Mouse (Mus musculus): ENCODE measurements around the gene Gm28053. TPM values are rescaled to one million over a fixed set of nuclear protein-coding genes. Genes with fewer than 3 reads are reported as not detected.
"Not testable (repeated sequence)": the region's sequence is repeated elsewhere in the genome, so short reads cannot be mapped to it uniquely, and the experiment has no call there.

The Gm28053 gene
- total RNA-seq (2021): not detected
- long read RNA-seq, experiment 1, partial matches to known transcripts: 0 of 1 reads
- long read RNA-seq, experiment 1, other reads (novel, unspliced or antisense): 0 of 1 reads
- long read RNA-seq, experiment 2, partial matches to known transcripts: 0 of 2 reads
- long read RNA-seq, experiment 2, other reads (novel, unspliced or antisense): 0 of 2 reads

DNA sequence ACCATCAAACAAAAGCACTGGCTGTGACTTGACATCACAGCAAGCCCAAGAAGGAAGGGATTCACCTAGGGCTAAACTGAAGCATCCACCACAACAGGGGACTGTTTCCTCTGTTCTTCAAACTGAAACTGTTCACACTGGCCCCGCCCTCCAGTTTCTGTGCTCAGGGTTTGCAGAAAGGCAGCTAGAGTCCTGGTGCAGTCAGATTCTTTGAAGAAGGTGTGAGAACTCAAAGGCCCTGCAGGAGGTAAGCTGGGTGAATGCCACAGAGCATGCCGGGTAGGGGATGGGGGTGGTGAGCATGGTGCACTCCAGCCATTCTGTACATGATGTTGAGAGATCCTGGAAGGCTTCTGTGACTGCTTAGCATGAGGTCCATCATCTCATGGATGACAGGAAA, at the start of gene Gm28053, which contains the start of gene Gimap7:
Gene Gm28053 (plus strand): TSS at position 153 of the 400 bp plus-strand sequence.
Gene Gimap7 (plus strand): TSS at position 167 of the 400 bp plus-strand sequence.
- intact Hi-C loops (cut with DNase I): no loop called here
- DNase-seq: no peak

DNA sequence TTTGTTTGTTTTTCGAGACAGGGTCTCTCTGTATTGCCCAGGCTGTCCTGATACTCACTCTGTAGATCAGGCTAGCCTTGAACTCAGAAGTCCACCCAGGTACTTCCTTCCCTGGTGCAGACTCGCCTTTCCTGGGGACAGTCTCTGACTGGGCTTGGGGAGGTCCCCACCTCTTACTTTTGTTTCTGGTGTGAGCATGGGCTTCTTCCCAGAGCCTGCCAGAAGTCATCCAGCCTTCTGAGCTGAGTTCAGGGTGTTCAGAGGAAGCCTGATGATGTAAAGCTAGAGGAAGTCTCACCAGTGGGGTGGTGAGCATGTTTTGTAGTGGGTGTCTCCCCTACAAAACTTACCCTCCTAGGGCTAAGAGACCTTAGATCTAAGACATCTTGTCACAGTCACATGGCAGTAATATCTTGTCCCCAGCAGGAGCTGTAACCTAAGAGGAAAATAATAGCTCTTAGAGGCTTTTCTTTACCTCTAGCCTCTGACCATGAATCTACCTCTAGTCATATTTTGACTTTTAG, 48.9 kb upstream of the Gm28053 start:
- no peak for DNase-seq
- intact Hi-C loops (cut with DNase I): no loop called here

DNA sequence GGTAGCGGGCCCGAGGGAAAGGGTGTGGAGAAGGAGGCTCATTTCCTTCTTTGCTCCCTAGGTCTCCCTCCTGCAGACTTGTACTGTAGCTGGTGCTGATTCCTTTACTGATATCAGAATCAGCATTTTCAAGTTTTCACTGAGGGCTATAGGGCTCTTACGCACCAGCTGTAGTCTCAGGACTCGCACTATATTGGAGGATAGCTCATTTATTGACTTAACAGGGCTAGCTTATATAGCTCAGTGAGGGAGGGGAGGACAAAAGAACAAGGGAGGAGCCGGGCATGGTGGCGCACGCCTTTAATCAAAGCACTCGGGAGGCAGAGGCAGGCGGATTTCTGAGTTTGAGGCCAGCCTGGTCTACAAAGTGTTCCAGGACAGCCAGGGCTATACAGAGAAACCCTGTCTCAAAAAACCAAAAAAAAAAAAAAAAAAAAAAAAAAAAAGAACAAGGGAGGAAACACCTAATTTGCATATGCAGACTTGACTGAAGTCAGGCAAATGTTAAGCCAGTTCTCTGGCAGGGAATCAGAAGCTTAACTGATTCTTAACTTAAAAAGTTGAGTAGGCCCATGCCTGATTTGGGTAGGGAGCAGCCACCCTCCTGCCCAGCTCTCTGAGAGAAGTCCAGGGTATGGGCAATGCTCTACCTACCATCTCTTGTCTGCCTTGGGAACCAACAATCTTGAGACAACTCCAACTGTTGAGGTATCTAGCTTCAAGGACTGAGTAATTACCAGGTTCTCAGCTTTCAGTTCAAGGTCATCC, 43.9 kb upstream of the Gm28053 start:
- DNase-seq: no peak
- intact Hi-C loops (cut with DNase I): no loop called here

DNA sequence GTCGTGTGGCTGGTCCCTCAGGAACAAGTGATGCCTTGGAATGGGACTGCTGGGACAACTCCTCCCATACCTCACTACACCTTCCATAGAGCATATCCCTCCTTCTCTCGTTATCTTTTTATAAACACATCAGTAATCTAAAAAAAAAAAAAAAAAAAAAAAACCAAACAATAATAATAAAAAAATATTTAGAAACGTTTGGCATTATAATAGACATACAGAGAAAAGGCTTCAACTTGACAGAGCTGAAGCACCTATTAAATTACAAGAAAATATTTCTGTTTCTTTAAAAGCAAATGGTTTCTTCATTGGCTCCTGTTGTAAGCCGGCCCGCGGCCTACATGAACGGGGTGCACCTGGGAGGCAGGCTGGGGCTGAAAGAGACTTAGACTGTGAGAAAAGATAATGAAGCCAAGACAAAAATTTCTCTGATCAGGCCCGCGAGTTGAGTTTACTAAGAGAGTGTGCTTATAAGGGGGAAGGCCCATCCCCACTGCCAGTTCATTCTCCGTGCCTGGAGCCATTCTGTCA, 42.9 kb upstream of the Gm28053 start:
- no peak for DNase-seq
- intact Hi-C loops (cut with DNase I): no loop called here

DNA sequence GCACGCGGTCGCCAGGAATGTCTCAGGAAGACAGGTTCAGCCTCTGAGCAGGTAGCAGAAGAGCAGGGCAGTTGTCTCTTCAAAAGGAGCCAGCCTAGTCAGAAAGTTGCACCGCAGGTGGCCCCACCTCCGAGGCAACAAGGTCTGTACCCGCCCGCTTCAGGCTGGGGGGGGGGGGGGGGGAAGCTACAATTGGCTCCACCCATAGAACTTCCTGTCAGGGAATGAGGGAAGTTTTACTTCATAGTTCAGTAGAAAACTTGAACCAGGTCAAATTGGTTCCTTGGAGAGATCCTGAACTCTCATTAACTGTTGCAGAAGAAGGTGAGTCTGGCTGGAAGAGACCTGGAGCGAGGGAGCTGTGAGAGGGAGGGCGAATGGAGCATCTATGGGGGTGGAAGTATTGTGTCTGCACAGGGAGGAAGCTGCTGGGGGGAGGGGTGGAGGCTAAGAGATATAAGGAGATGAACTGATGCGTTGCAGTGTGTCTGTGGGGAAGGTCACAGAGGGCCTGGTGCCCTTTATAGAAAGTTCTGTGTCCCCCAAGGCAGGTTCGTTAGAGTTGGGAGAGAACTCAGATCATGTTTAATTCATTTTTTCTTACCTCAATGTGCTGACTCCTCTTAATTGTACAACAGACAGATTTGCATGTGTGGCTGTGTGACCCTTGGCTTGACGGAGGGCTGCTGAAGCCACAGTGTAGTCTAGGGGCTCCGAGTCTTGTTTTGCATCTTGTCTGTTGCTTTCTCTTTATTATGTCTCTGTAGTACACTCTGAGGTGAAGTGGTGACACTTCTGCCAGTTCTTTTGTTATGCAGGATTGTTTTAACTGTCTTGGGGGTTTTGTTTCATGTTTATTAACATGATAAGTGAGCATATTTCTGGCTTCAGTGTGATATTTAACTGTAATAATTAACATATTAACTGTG, 42.2 kb upstream of the Gm28053 start, which contains the start of gene Gimap9:
Gene Gimap9 (plus strand): TSS at position 199 of the 929 bp plus-strand sequence.
- DNase-seq: no peak
- intact Hi-C loops (cut with DNase I): no loop called here

DNA sequence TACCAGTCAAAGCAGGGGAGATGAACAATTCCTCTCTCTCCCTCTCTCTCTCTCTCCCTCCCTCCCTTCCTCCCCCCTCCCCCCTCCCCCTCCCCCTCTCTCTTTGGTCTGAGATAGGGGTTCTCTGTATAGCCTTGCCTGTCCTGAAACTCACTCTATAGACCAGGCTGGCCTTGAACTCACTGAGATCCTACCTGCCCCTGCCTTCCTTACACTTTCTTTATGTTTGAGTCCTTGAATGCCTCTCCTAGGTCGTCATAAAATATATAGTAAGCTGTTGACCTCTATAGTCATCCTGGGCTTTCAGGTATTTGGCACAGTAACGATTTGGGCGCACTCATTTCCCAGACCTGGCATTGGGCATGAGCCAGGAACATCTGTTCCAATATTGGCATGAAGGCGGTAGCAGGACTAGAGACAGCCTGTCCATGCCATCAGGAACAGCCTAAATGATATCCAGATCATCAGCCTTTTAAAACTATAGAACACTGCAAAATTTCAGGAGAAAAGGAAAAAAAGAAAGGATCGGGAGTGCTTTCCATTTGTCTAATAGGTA, 41.5 kb upstream of the Gm28053 start:
- intact Hi-C loops (cut with DNase I): no loop called here
- no peak for DNase-seq

DNA sequence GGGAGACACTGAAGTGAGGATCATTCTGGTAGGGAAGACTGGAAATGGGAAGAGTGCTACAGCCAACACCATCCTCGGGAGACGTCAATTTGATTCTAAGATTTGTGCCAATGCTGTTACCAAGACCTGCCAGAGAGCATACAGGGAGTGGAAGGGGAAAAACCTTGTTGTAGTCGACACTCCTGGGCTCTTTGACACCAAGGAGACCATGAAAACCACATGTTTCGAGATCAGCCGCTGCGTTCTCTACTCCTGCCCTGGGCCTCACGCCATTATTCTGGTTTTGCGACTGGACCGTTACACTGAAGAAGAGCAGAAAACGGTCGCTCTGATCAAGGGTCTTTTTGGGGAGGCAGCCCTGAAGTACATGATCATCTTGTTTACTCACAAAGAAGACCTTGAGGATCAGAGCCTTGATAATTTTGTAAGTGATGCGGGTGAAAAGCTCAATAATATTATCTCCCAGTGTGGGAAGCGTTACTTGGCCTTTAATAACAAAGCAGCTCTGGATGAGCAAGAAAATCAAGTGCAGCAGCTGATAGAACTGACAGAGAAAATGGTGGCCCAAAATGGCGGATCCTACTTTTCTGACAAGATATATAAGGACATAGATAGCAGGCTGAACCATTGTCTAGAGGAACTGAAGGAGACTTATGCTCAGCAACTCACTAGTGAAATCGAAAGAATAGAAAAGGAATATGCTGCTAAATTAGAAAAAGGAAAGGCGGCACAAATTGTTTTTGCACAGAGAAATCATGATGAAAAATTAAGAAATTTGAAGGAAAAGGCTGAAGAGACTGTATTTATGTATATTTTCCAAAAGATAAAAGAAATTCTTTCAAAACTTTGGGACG, 40.7 kb upstream of the Gm28053 start:
- intact Hi-C loops (cut with DNase I): no loop called here
- no peak for DNase-seq

DNA sequence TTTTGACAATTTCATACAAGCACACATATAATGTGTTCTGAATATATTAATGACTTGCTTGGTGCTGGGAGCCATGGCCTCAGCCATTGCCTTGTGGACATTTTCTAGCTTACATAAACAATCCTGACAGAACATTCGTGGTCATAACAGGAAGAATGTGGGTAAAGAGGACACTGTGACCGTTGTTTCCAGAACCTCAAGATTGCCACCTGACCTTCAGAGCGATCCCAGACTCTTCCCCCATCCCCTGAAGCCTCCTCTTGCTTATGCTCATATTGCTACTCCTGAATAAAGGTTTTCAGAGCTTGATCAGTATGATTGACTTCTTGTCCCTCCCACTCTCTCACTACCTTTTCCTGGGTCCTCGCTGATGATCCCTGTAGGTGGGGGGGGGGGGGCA, 40.0 kb upstream of the Gm28053 start:
- intact Hi-C loops (cut with DNase I): no loop called here
- no peak for DNase-seq

DNA sequence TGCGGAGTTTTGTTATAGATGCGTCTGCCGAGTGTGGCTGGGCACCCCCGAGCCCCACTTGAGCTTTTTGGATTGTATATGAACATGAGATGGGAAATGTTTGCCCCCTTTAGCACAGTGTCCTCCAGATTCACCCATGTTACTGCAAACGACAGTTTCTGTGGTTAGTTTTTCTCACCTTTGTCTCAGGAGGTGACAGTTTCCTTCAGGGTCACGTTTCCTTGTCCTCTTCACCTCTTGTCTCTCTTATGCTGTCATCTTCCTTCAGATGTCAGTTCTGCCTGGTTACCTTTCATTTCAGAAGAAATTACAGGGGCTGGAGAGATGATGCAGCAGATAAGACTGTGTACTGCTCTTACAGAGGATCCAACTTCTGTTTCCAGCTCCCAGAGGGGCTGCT, 38.7 kb upstream of the Gm28053 start:
- DNase-seq: no peak
- intact Hi-C loops (cut with DNase I): no loop called here

DNA sequence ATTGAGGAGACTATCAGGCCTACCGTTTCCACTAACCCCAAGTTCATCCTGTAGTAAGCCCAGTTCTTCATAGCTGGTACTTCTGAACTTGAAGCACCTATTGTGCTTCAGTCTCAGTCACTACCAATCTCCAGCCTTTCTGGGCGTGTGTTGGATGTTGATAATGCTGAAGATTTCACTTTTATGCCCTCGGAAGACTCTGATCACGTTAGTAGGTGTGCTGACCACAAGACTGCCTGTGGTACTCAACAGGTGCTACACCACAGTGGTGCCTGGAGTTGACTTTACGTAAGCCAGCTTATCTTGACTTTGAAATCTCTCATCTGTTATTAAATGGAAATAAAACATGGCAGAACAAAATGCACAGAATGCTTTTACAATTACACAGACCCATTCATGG, 38.0 kb upstream of the Gm28053 start:
- intact Hi-C loops (cut with DNase I): no loop called here
- DNase-seq: no peak

DNA sequence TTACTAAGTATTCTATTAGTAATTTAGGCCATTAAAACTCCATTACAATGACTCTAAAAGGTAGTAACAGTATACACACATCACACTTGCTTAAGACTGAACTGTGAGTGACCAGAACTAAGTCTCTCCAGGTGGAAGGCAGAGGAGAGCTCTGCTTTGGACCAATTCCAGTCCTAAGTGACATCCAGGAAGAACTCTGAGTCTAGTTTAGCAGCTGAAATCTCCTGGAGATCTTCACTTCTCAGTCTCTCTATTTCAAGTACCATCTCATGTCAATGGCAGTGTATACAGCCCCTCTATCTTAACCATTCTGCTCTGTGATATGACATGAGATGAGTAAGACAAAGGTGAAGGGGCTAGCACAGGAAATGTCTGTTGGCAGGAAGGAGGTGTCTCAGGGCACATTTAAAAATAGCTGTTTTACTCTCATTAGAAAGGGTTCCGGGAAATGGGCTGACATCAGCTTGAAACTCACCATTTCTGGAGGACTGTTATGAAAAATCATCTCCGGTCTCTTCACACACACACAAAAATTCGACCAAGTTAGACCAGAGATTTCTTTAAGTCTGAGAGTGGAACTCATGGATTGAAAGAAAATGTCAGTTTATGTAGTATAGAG, 36.8 kb upstream of the Gm28053 start:
- intact Hi-C loops (cut with DNase I): no loop called here
- DNase-seq: no peak

DNA sequence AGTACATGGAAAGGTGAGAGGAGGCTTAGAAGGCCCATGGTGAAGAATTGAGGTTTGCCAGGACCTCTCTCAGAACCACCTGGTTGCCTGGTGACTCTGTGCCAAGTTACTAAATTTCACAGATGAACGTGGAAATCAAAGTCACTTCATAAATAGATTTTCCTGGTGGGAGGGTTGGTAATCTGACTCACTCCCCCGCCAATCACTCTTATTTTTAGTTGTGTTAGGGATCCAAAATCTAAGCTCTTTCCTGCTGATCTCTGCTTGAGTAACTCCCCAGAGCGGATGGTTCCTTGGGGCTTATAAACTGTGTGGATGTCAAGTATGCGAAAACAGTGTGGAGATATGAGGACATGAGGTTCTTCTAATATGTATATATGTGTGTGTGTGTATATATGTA, 36.1 kb upstream of the Gm28053 start:
- DNase-seq: no peak
- intact Hi-C loops (cut with DNase I): no loop called here

DNA sequence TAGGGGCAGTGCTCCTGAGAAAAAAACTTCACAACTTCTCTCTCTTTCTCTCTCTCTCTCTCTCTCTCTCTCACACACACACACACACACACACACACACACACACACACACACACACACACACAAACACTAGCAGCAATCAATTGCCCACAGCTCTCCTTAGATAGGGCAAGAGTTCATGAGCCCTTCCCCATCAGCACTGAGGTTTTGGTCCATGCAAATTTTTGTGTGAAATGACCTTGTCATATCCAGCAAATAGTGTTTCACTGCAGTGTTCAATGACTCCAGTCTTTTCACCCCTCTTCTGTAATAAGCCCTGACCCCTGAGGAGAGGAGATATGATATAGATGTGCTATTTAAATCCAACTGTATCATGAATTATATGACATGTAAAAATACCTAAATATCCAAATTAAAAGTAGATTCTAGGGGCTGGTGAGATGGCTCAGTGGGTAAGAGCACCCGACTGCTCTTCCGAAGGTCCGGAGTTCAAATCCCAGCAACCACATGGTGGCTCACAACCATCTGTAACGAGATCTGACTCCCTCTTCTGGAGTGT, 35.1 kb upstream of the Gm28053 start:
- intact Hi-C loops (cut with DNase I); DNase-seq: not testable (repeated sequence)

DNA sequence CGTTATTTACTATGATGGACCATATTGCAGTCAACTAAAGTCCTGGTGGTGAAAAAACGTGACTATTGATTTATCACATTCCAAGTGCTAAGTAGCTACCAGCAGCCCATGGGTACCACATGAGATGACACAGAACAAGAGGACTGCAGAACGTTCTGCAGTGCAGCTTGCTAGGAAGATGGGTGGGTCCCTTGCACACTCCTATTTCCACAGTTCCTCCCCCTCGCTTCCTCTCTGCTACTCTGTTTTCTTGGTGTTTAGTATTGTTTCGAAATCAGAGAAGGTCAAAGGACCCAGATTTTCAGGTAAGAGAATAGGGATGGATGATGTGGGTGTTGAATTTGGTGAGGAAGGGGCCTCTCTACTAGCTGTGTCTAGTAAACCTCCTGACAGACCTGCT, 34.1 kb upstream of the Gm28053 start, which contains the start of gene Gimap4:
Gene Gimap4 (plus strand): TSS at position 231 of the 400 bp plus-strand sequence.
- intact Hi-C loops (cut with DNase I): no loop called here
- DNase-seq: no peak

DNA sequence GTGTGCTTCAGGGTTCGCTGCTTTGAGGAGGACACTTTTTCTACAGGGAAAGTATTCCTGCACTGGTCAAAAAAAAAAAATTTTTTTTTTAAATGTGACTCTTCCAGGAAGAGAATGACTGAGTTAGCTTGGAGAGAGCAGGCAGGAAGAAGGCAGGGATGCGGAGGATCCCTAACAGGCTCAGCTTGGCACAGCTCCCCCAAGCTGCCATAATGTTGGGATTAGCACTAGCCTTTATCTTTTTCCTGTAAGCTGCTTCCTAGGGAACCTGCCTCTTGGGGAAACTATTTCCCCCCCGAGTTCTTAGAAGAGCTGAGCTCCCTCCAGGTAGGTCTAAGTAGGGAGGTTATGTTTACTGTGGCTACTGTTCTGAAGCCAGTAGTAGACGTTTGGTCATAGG, 33.6 kb upstream of the Gm28053 start:
- DNase-seq: no peak
- intact Hi-C loops (cut with DNase I): no loop called here

DNA sequence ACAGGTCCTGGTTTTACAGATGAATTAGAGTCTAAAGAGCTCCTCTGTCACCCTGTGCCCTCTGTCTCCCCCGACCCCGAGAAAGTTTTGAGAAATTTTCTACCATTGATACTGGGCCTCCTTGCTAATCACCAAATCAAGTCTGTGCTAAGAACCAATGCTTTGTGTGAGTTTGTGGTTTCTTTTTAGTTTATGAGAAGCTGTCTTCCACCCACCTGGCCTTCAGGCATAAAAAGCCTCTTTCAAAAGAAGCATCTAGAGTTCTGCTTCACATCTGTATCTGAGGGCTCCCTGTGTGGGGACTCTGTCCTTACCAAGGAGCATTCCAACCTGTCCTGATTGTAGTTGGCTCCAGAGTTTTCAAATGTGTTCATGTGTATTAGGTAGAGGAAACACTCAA, 33.2 kb upstream of the Gm28053 start:
- intact Hi-C loops (cut with DNase I): no loop called here

DNA sequence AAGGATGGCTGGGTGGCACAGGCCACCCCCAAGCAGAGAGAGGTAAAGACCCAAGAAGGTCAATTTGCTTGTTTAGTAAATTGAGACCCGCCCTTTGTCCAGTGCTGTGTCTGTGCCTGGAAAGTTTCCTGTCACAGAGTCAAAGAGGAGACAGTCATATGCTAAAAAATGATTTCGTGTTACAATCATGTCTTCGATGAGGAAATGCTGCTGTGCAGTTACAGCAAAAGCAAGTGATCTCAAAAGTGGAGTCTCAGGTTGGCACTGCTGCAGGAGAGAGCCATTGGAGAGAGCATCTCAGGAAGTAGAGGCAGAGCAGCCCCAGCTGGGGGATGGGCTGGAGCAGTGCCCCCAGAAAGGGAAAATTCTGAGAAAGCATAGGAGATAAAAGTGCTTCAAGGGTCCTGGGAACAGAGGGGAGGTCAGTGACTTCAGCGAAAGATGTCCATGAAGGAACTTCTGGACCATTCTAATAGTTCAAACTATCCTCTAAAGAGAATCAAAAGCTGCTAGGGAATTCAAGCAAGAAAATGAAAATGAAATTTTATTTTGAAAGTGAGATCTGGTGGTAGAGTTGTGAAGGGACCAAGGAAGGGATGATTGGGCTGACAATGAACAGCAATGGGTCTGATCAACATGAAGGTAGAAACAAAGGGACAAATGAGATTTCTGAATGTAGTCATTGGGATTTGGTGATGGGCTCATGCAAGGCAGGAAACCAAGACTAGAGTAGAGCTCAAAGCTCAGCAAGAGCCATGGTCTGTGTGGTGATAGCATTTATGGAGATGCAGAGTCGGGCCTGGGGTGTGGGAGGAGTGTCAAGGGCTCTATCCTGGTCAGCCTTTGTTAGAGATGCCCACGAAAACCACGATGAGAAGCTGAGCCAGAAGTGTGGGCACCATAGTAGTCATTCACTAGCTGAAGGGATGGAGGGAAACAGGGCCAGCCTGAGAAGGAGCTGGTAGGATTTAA, 32.4 kb upstream of the Gm28053 start:
- intact Hi-C loops (cut with DNase I): no loop called here
- no peak for DNase-seq

More for the DNA sequence above, 33.2 kb upstream of the Gm28053 start:
- no peak for DNase-seq
